Mouse (Mus musculus): Measurements from ENCODE around the gene Adap2.

Adap2 gene

GRCm38 (mm10) chr11:80199773-80200172, 45.9 kb downstream of the Adap2 start:
- no peak for DNase-seq

- peak; percentile 30 for DNase-seq
These were observed 46.4 kb downstream of the Adap2 start for GRCm38 (mm10) chr11:80200326-80200725.

GRCm38 (mm10) chr11:80202296-80202695, 48.4 kb downstream of the Adap2 start:
- DNase-seq, result no peak

GRCm38 (mm10) chr11:80204037-80204436, 50.1 kb downstream of the Adap2 start:
- DNase-seq, result no peak

GRCm38 (mm10) chr11:80204941-80205340, 51.0 kb downstream of the Adap2 start:
- DNase-seq, result no peak

- no peak for DNase-seq
These were observed 54.6 kb downstream of the Adap2 start for GRCm38 (mm10) chr11:80208465-80208859.

- DNase-seq, result peak; percentile 98
These were observed 55.2 kb downstream of the Adap2 start, which contains the start of gene Rhot1 for GRCm38 (mm10) chr11:80208860-80209800. Rhot1 (plus strand) TSS chr11:80209019.

GRCm38 (mm10) chr11:80210321-80210720, 56.4 kb downstream of the Adap2 start:
- DNase-seq, result no peak

- DNase-seq, result no peak
These were observed 58.4 kb downstream of the Adap2 start for GRCm38 (mm10) chr11:80212282-80212681.

GRCm38 (mm10) chr11:80215291-80215690, 61.4 kb downstream of the Adap2 start:
- no peak for DNase-seq

GRCm38 (mm10) chr11:80218657-80219293, 64.9 kb downstream of the Adap2 start:
- no peak for DNase-seq

Measured in lung, postnatal 10 days (tissue).